16 mouse cellular contexts compared by ENCODE assay signal in genomic region chr13:22039364-22039763, GRCm38 (mm10). TPM values are rescaled to one million over a fixed set of nuclear protein-coding genes. Genes with fewer than 3 reads are reported as not detected.
DNase-seq lines count a peak whose midpoint lies in the region; ATAC-seq lines count a peak whose summit lies in the region.
"Had no signal": no experiment of that assay in that cellular context is flagged by ENCODE, and none has a peak within 500 bp of the region (broad histone marks: within the 10 kb centered on the region; RNA-seq: fewer than 3 reads in every experiment).

No protein-coding gene starts in this region.

- DNase-seq in heart, adult 18-20 months: no peak
- no peak for DNase-seq in midbrain, embryonic 10.5 days (ENCODE audit: low spot score)
- no peak for DNase-seq in midbrain, embryonic 14.5 days
- DNase-seq in embryonic facial prominence, embryonic 14.5 days (ENCODE audit: low spot score): no peak
- no peak for DNase-seq in thymus, adult 18-20 months
- DNase-seq: cerebellum, postnatal 10 days; gastrocnemius, postnatal 14 days; heart, postnatal 4 days; kidney, postnatal 10 days; thymus, postnatal 4 days had no signal

- no peaks in the 10 kb centered on the region for H3K36me3 ChIP-seq in heart, embryonic 16.5 days (ENCODE audit: control insufficient read depth, insufficient read depth)
- H3K36me3 ChIP-seq in midbrain, embryonic 10.5 days: no peaks in the 10 kb centered on the region
- no peaks in the 10 kb centered on the region for H3K36me3 ChIP-seq in midbrain, embryonic 14.5 days (ENCODE audit: control insufficient read depth, insufficient read depth, low read length)
- H3K36me3 ChIP-seq in embryonic facial prominence, embryonic 14.5 days (ENCODE audit: control insufficient read depth, insufficient read depth, low read length): no peaks in the 10 kb centered on the region
- no peaks in the 10 kb centered on the region for H3K36me3 ChIP-seq in liver, embryonic 16.5 days (ENCODE audit: control insufficient read depth, insufficient read depth)
- H3K36me3 ChIP-seq: neural tube, embryonic 13.5 days had no signal

- H3K4me1 ChIP-seq in heart, embryonic 16.5 days (ENCODE audit: control insufficient read depth, insufficient read depth, low read length): peaks cover 31% of the 10 kb centered on the region
- H3K4me1 ChIP-seq in midbrain, embryonic 10.5 days: peaks cover 49% of the 10 kb centered on the region
- peaks cover 29% of the 10 kb centered on the region for H3K4me1 ChIP-seq in midbrain, embryonic 14.5 days (ENCODE audit: control insufficient read depth, insufficient read depth, low read length)
- H3K4me1 ChIP-seq in embryonic facial prominence, embryonic 14.5 days (ENCODE audit: control insufficient read depth, insufficient read depth, low read length): peaks cover 29% of the 10 kb centered on the region
- peaks cover 29% of the 10 kb centered on the region for H3K4me1 ChIP-seq in liver, embryonic 16.5 days (ENCODE audit: control insufficient read depth, low read depth, low read length)

- H3K27me3 ChIP-seq in heart, embryonic 16.5 days (ENCODE audit: control insufficient read depth, insufficient read depth, low read length): no peaks in the 10 kb centered on the region
- H3K27me3 ChIP-seq in midbrain, embryonic 10.5 days (ENCODE audit: low read depth, poor library complexity, severe bottlenecking): no peaks in the 10 kb centered on the region
- H3K27me3 ChIP-seq in midbrain, embryonic 14.5 days (ENCODE audit: control insufficient read depth, insufficient read depth, low read length): no peaks in the 10 kb centered on the region
- no peaks in the 10 kb centered on the region for H3K27me3 ChIP-seq in embryonic facial prominence, embryonic 14.5 days (replicated peaks; ENCODE audit: control insufficient read depth, insufficient read depth, low read length)
- H3K27me3 ChIP-seq in liver, embryonic 16.5 days (ENCODE audit: control insufficient read depth, insufficient read depth, low read depth, low read length): no peaks in the 10 kb centered on the region
- H3K27me3 ChIP-seq: neural tube, embryonic 13.5 days had no signal

- H3K4me2 ChIP-seq in heart, embryonic 16.5 days (ENCODE audit: low read depth, low read length): peak overlapping the region; percentile 62; the same call in 1 of the 2 replicates
- H3K4me2 ChIP-seq in midbrain, embryonic 14.5 days (ENCODE audit: low read length): no peak overlapping the region
- H3K4me2 ChIP-seq in embryonic facial prominence, embryonic 14.5 days (ENCODE audit: low read depth, low read length): peak overlapping the region; percentile 61
- H3K4me2 ChIP-seq in liver, embryonic 16.5 days (ENCODE audit: low read depth, low read length): peak overlapping the region; percentile 68

- 73% methylated on average over 5 of the region's 5 CpGs for WGBS in heart, embryonic 16.5 days
- 68% methylated on average over 5 of the region's 5 CpGs for WGBS in midbrain, embryonic 10.5 days
- WGBS in midbrain, embryonic 14.5 days: 62% methylated on average over 5 of the region's 5 CpGs
- 59% methylated on average over 5 of the region's 5 CpGs for WGBS in embryonic facial prominence, embryonic 14.5 days
- 54% methylated on average over 5 of the region's 5 CpGs for WGBS in liver, embryonic 16.5 days (ENCODE audit: insufficient replicate concordance)

- ATAC-seq in heart, embryonic 16.5 days (replicated peaks; ENCODE audit: extremely low read depth, insufficient read depth, low FRiP score): no peak
- no peak for ATAC-seq in midbrain, embryonic 14.5 days (ENCODE audit: low FRiP score, low TSS enrichment)
- ATAC-seq in embryonic facial prominence, embryonic 14.5 days (ENCODE audit: low read depth): no peak
- no peak for ATAC-seq in liver, embryonic 16.5 days (ENCODE audit: low read depth)
- ATAC-seq in erythroid progenitor cell, adult 5-6 weeks (replicated peaks; ENCODE audit: low FRiP score, poor library complexity, severe bottlenecking): no peak
- ATAC-seq: CD4-positive, CD25-positive, alpha-beta regulatory T cell, adult 4 months had no signal

- H3K9me3 ChIP-seq in heart, embryonic 16.5 days (replicated peaks; ENCODE audit: control insufficient read depth, low read length): no peaks in the 10 kb centered on the region
- H3K9me3 ChIP-seq in midbrain, embryonic 10.5 days (replicated peaks): no peaks in the 10 kb centered on the region
- H3K9me3 ChIP-seq in midbrain, embryonic 14.5 days (ENCODE audit: control insufficient read depth, low read length): no peaks in the 10 kb centered on the region
- H3K9me3 ChIP-seq in embryonic facial prominence, embryonic 14.5 days (ENCODE audit: control insufficient read depth, low read length): no peaks in the 10 kb centered on the region
- H3K9me3 ChIP-seq in liver, embryonic 16.5 days (replicated peaks; ENCODE audit: control insufficient read depth, low read length): no peaks in the 10 kb centered on the region
- H3K9me3 ChIP-seq: neural tube, embryonic 13.5 days had no signal

- no peak overlapping the region for H3K27ac ChIP-seq in heart, embryonic 16.5 days (ENCODE audit: low read length)
- H3K27ac ChIP-seq in midbrain, embryonic 10.5 days (replicated peaks): peak overlapping the region; percentile 95
- no peak overlapping the region for H3K27ac ChIP-seq in midbrain, embryonic 14.5 days (replicated peaks; ENCODE audit: low read depth, low read length)
- H3K27ac ChIP-seq in embryonic facial prominence, embryonic 14.5 days (replicated peaks; ENCODE audit: low read depth, low read length): peak overlapping the region; percentile 92
- H3K27ac ChIP-seq in liver, embryonic 16.5 days (ENCODE audit: low read length): peak overlapping the region; percentile 97
- H3K27ac ChIP-seq: left cerebral cortex, adult 2 months; neural tube, embryonic 13.5 days had no signal

- no peak overlapping the region for H3K9ac ChIP-seq in heart, embryonic 16.5 days (ENCODE audit: low read length)
- no peak overlapping the region for H3K9ac ChIP-seq in midbrain, embryonic 14.5 days (replicated peaks; ENCODE audit: low read length)
- no peak overlapping the region for H3K9ac ChIP-seq in embryonic facial prominence, embryonic 14.5 days (ENCODE audit: low read depth, low read length)
- peak overlapping the region; percentile 60 for H3K9ac ChIP-seq in liver, embryonic 16.5 days (ENCODE audit: low read depth, low read length)
- H3K9ac ChIP-seq: neural tube, embryonic 13.5 days had no signal

- no peak overlapping the region for H3K4me3 ChIP-seq in heart, embryonic 16.5 days (ENCODE audit: low read length)
- peak overlapping the region; percentile 61 for H3K4me3 ChIP-seq in midbrain, embryonic 10.5 days
- H3K4me3 ChIP-seq in midbrain, embryonic 14.5 days (replicated peaks; ENCODE audit: low read depth, low read length): no peak overlapping the region
- H3K4me3 ChIP-seq in embryonic facial prominence, embryonic 14.5 days (ENCODE audit: low read depth, low read length): no peak overlapping the region
- peak overlapping the region; percentile 60 for H3K4me3 ChIP-seq in liver, embryonic 16.5 days (ENCODE audit: low read depth, low read length)
- H3K4me3 ChIP-seq: left cerebral cortex, adult 2 months had no signal

RNA-seq across cellular contexts. Expression of gene Hist1h4i, which starts 1.8 kb away (rescaled TPM):
- 9.0 and 10.6 TPM in 2 replicates for polyA plus RNA-seq in heart, embryonic 16.5 days (2015; fragmentation: Nextera tagmentation; extraction: Ambion mirVana)
- total RNA-seq in heart, adult 18-20 months (2021): 10 to 100 TPM; 15.0 to 20.2 TPM
- 51.3 and 52.5 TPM in 2 replicates for polyA plus RNA-seq in midbrain, embryonic 10.5 days (2016; fragmentation: Nextera tagmentation; extraction: Ambion mirVana)
- polyA plus RNA-seq in midbrain, embryonic 14.5 days (2014; fragmentation: Nextera tagmentation; extraction: Ambion mirVana): 6.6 and 6.8 TPM in 2 replicates
- 11.8 and 13.3 TPM in 2 replicates for polyA plus RNA-seq in embryonic facial prominence, embryonic 14.5 days (2014; fragmentation: Nextera tagmentation; extraction: Ambion mirVana)
- polyA plus RNA-seq in liver, embryonic 16.5 days (2015; fragmentation: Nextera tagmentation; extraction: Ambion mirVana): 47.5 and 58.3 TPM in 2 replicates
- 116 and 173 TPM in 2 replicates for total RNA-seq in erythroid progenitor cell, adult 5-6 weeks (2015; ENCODE audit: low replicate concordance)
- total RNA-seq in erythroid progenitor cell, adult 5-6 weeks (2017; ENCODE audit: low replicate concordance): 364 and 489 TPM in 2 replicates

RNA-seq across cellular contexts. Expression of gene Hist1h2ag, which starts 3.4 kb away (rescaled TPM):
- polyA plus RNA-seq in heart, embryonic 16.5 days (2015; fragmentation: Nextera tagmentation; extraction: Ambion mirVana): 13.3 and 22.0 TPM in 2 replicates
- total RNA-seq in heart, adult 18-20 months (2021): 10 to 100 TPM in 1 of 2 experiments, 1 to 10 TPM in 1; 7.7 to 10.8 TPM
- polyA plus RNA-seq in midbrain, embryonic 10.5 days (2016; fragmentation: Nextera tagmentation; extraction: Ambion mirVana): 64.8 and 64.9 TPM in 2 replicates
- 9.4 and 11.7 TPM in 2 replicates for polyA plus RNA-seq in midbrain, embryonic 14.5 days (2014; fragmentation: Nextera tagmentation; extraction: Ambion mirVana)
- polyA plus RNA-seq in embryonic facial prominence, embryonic 14.5 days (2014; fragmentation: Nextera tagmentation; extraction: Ambion mirVana): 24.9 and 28.8 TPM in 2 replicates
- polyA plus RNA-seq in liver, embryonic 16.5 days (2015; fragmentation: Nextera tagmentation; extraction: Ambion mirVana): 13.1 and 20.8 TPM in 2 replicates
- total RNA-seq in erythroid progenitor cell, adult 5-6 weeks (2015; ENCODE audit: low replicate concordance): 142 and 172 TPM in 2 replicates
- 3,967 and 4,951 TPM in 2 replicates for total RNA-seq in erythroid progenitor cell, adult 5-6 weeks (2017; ENCODE audit: low replicate concordance)
- polyA plus RNA-seq: CD4-positive, CD25-positive, alpha-beta regulatory T cell, adult 4 months had no signal

RNA-seq across cellular contexts. Expression of gene Hist1h2bj, which starts 3.6 kb away (rescaled TPM):
- polyA plus RNA-seq in heart, embryonic 16.5 days (2015; fragmentation: Nextera tagmentation; extraction: Ambion mirVana): 5.5 and 9.9 TPM in 2 replicates
- total RNA-seq in heart, adult 18-20 months (2021): 1 to 10 TPM; 2.8 to 6.2 TPM
- 14.7 and 16.2 TPM in 2 replicates for polyA plus RNA-seq in midbrain, embryonic 10.5 days (2016; fragmentation: Nextera tagmentation; extraction: Ambion mirVana)
- polyA plus RNA-seq in midbrain, embryonic 14.5 days (2014; fragmentation: Nextera tagmentation; extraction: Ambion mirVana): 4.1 and 7.9 TPM in 2 replicates
- 3.4 and 7.4 TPM in 2 replicates for polyA plus RNA-seq in embryonic facial prominence, embryonic 14.5 days (2014; fragmentation: Nextera tagmentation; extraction: Ambion mirVana)
- polyA plus RNA-seq in liver, embryonic 16.5 days (2015; fragmentation: Nextera tagmentation; extraction: Ambion mirVana): 13.4 and 22.7 TPM in 2 replicates
- total RNA-seq in erythroid progenitor cell, adult 5-6 weeks (2015; ENCODE audit: low replicate concordance): 153 and 245 TPM in 2 replicates
- total RNA-seq in erythroid progenitor cell, adult 5-6 weeks (2017; ENCODE audit: low replicate concordance): 1,461 and 1,550 TPM in 2 replicates

RNA-seq across cellular contexts. Expression of gene Hist1h2bk, which starts 3.7 kb away (rescaled TPM):
- polyA plus RNA-seq in heart, embryonic 16.5 days (2015; fragmentation: Nextera tagmentation; extraction: Ambion mirVana): 1.6 and 3.1 TPM in 2 replicates
- 10 to 100 TPM; 15.2 to 16.5 TPM for total RNA-seq in heart, adult 18-20 months (2021)
- polyA plus RNA-seq in midbrain, embryonic 10.5 days (2016; fragmentation: Nextera tagmentation; extraction: Ambion mirVana): 9.4 and 9.7 TPM in 2 replicates
- polyA plus RNA-seq in midbrain, embryonic 14.5 days (2014; fragmentation: Nextera tagmentation; extraction: Ambion mirVana): 0.86 and 1.1 TPM in 2 replicates
- 3.9 and 6.6 TPM in 2 replicates for polyA plus RNA-seq in embryonic facial prominence, embryonic 14.5 days (2014; fragmentation: Nextera tagmentation; extraction: Ambion mirVana)
- polyA plus RNA-seq in liver, embryonic 16.5 days (2015; fragmentation: Nextera tagmentation; extraction: Ambion mirVana): 2.9 and 4.7 TPM in 2 replicates
- total RNA-seq in erythroid progenitor cell, adult 5-6 weeks (2015; ENCODE audit: low replicate concordance): 206 and 707 TPM in 2 replicates
- 2,593 and 2,906 TPM in 2 replicates for total RNA-seq in erythroid progenitor cell, adult 5-6 weeks (2017; ENCODE audit: low replicate concordance)

RNA-seq across cellular contexts. Expression of gene Hist1h2ah, which starts 4.0 kb away (rescaled TPM):
- polyA plus RNA-seq in heart, embryonic 16.5 days (2015; fragmentation: Nextera tagmentation; extraction: Ambion mirVana): 5.3 and 7.9 TPM in 2 replicates
- 10 to 100 TPM; 10.9 to 12.6 TPM for total RNA-seq in heart, adult 18-20 months (2021)
- 10.6 and 11.4 TPM in 2 replicates for polyA plus RNA-seq in midbrain, embryonic 10.5 days (2016; fragmentation: Nextera tagmentation; extraction: Ambion mirVana)
- polyA plus RNA-seq in midbrain, embryonic 14.5 days (2014; fragmentation: Nextera tagmentation; extraction: Ambion mirVana): not detected in 2 replicates
- polyA plus RNA-seq in embryonic facial prominence, embryonic 14.5 days (2014; fragmentation: Nextera tagmentation; extraction: Ambion mirVana): 13.1 TPM in 1 of 2 replicates, not detected in the other
- 13.7 and 18.8 TPM in 2 replicates for polyA plus RNA-seq in liver, embryonic 16.5 days (2015; fragmentation: Nextera tagmentation; extraction: Ambion mirVana)
- 4.6 TPM in 1 of 2 replicates, not detected in the other for total RNA-seq in erythroid progenitor cell, adult 5-6 weeks (2015; ENCODE audit: low replicate concordance)
- total RNA-seq in erythroid progenitor cell, adult 5-6 weeks (2017; ENCODE audit: low replicate concordance): 2,615 and 4,600 TPM in 2 replicates
- polyA plus RNA-seq: CD4-positive, CD25-positive, alpha-beta regulatory T cell, adult 4 months had no signal

Comparison
In these comparisons a context has a peak if more than half of its experiments do, and no peak if none do; other contexts are left out.
1. H3K27ac ChIP-seq: peak in midbrain, embryonic 10.5 days (single experiment), embryonic facial prominence, embryonic 14.5 days (single experiment) and liver, embryonic 16.5 days (single experiment); none in heart, embryonic 16.5 days (single experiment) and midbrain, embryonic 14.5 days (single experiment).
2. H3K4me3 ChIP-seq: peak in midbrain, embryonic 10.5 days (single experiment) and liver, embryonic 16.5 days (single experiment); none in heart, embryonic 16.5 days (single experiment), midbrain, embryonic 14.5 days (single experiment) and embryonic facial prominence, embryonic 14.5 days (single experiment).